Mouse (Mus musculus): ENCODE measurements around the gene Rad50. TPM values are rescaled to one million over a fixed set of nuclear protein-coding genes. Genes with fewer than 3 reads are reported as not detected.
A peak's percentile ranks its signal among the peaks of the same experiment; 100 is the strongest.

Gene Rad50
- polyA plus RNA-seq, 1 experiment, result 2.7 TPM

DNA sequence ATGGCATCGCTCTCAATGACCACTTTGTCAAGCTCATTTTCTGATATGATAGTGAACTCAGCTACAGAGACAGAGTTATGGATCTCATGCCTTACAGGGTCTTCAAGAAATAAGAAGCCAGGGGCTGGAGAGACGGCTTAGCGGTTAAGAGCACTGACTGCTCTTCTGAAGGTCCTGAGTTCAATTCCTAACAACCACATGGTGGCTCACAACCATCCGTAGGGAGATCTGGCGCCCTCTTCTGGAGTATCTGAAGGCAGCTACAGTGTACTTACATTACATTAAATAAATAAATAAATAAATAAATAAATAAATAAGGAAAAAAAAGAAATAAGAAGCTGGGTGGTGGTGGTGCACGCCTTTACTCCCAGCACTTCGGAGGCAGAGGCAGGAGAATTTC is 26.7 kb upstream of the Rad50 start:
- no peak overlapping the region for H3K4me3 ChIP-seq (ENCODE audit: low read depth, low read length)
- H3K4me1 ChIP-seq (ENCODE audit: control insufficient read depth, insufficient read depth, insufficient read length, low read length), result peaks cover 3% of the 10 kb centered on the region; the same call in 1 of the 2 replicates
- H3K27me3 ChIP-seq (ENCODE audit: control insufficient read depth, insufficient read depth, low read length), result no peaks in the 10 kb centered on the region
- 87% methylated on average over 7 of the region's 7 CpGs for WGBS
- no peak for TF ChIP-seq POLR2A (IDR thresholded peaks at IDR 0.05; ENCODE audit: low read depth, low read length)
- peak; percentile 17; the same call in 1 of the 2 replicates for TF ChIP-seq CTCF (IDR thresholded peaks at IDR 0.05; ENCODE audit: extremely low read depth, insufficient read length, insufficient replicate concordance, low read depth, low read length)
- H3K36me3 ChIP-seq (ENCODE audit: control insufficient read depth, insufficient read depth, low read length), result no peaks in the 10 kb centered on the region
- H3K27ac ChIP-seq (ENCODE audit: insufficient read depth, low read depth, low read length), result no peak overlapping the region

DNA sequence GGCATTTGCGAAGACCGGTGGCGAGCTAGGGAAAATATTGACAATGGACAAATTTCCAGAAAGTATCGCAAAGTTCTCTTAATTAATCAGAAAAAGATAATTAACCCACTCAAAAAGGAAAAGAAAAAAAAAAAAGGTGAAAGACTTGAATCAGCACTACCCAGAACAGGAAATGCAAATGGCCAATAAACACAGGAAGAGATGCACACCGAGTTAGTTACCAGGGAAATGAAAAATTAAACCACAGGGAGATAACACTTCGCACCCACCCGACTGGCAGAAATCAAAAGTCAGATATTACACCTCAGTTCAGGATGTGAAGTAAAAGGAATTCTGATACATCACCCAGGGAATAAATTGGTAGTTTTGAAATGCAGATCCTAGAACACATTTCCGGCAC is 25.1 kb upstream of the Rad50 start:
- Histone ChIP-seq H3K27me3 (ENCODE audit: control insufficient read depth, insufficient read depth, low read length) (no peaks in the 10 kb centered on the region; the same call in 1 of the 2 replicates), H3K36me3 (ENCODE audit: control insufficient read depth, insufficient read depth, low read length) (no peaks in the 10 kb centered on the region), H3K27ac (ENCODE audit: insufficient read depth, low read depth, low read length) (no peak overlapping the region), H3K4me3 (ENCODE audit: low read depth, low read length) (no peak overlapping the region), H3K4me1 (ENCODE audit: control insufficient read depth, insufficient read depth, insufficient read length, low read length) (peaks cover 3% of the 10 kb centered on the region; the same call in 1 of the 2 replicates)
- WGBS, result 68% methylated on average over 8 of the region's 8 CpGs
- TF ChIP-seq POLR2A (IDR thresholded peaks at IDR 0.05; ENCODE audit: low read depth, low read length) (no peak), CTCF (IDR thresholded peaks at IDR 0.05; ENCODE audit: extremely low read depth, insufficient read length, insufficient replicate concordance, low read depth, low read length) (no peak)

DNA sequence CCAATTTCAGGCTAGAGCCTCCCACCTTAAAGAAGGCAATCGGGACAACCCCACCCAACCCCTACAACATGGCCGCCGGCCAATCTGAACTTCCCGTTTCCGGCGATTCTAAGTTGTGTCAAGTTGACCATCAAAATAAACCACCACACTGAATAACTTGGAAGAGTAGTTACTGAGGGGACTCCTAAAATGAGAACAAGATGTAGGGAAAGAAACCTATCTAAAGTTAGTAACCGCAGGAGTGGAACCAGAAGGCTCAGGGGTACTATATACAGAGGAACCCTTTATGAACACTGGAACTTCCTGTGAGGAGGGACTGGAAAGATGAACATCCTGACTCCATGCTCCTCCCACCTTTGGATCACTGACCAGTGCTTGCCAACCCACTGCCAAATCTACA is 24.3 kb upstream of the Rad50 start:
- TF ChIP-seq CTCF (IDR thresholded peaks at IDR 0.05; ENCODE audit: extremely low read depth, insufficient read length, insufficient replicate concordance, low read depth, low read length), result no peak
- no peak for TF ChIP-seq POLR2A (IDR thresholded peaks at IDR 0.05; ENCODE audit: low read depth, low read length)
- 94% methylated on average over 7 of the region's 7 CpGs for WGBS
- Histone ChIP-seq H3K36me3 (ENCODE audit: control insufficient read depth, insufficient read depth, low read length) (no peaks in the 10 kb centered on the region), H3K27me3 (ENCODE audit: control insufficient read depth, insufficient read depth, low read length) (no peaks in the 10 kb centered on the region; the same call in 1 of the 2 replicates), H3K4me1 (ENCODE audit: control insufficient read depth, insufficient read depth, insufficient read length, low read length) (peaks cover 3% of the 10 kb centered on the region; the same call in 1 of the 2 replicates), H3K4me3 (ENCODE audit: low read depth, low read length) (no peak overlapping the region), H3K27ac (ENCODE audit: insufficient read depth, low read depth, low read length) (no peak overlapping the region)

DNA sequence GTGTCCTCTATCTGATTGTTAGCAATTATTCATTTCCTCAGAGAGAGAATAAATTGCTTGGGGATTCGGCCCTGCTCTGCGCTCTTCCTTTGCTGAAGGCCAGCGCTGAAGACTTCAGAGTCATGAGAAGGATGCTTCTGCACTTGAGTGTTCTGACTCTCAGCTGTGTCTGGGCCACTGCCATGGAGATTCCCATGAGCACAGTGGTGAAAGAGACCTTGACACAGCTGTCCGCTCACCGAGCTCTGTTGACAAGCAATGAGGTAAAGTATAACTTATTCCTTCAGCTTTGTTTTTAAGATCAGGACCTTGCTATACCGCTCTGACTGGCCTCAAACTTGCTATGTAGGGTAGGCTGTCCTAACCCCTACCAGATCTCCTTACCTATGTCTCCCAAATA is 13.6 kb upstream of the Rad50 start, which contains the start of gene Il5:
Gene Il5 (plus strand): TSS at position 80 of the 400 bp plus-strand sequence.
- no peaks in the 10 kb centered on the region for H3K36me3 ChIP-seq (ENCODE audit: control insufficient read depth, insufficient read depth, low read length)
- 70% methylated on average over 6 of the region's 6 CpGs for whole genome bisulfite sequencing
- H3K4me1 ChIP-seq (ENCODE audit: control insufficient read depth, insufficient read depth, insufficient read length, low read length), result no peaks in the 10 kb centered on the region
- TF ChIP-seq POLR2A (IDR thresholded peaks at IDR 0.05; ENCODE audit: low read depth, low read length) (no peak), CTCF (IDR thresholded peaks at IDR 0.05; ENCODE audit: extremely low read depth, insufficient read length, insufficient replicate concordance, low read depth, low read length) (no peak)
- H3K27me3 ChIP-seq (ENCODE audit: control insufficient read depth, insufficient read depth, low read length), result 0 out of 2 replicates have a peak, but pooled peaks cover under 1% of the 10 kb centered on the region
- H3K27ac ChIP-seq (ENCODE audit: insufficient read depth, low read depth, low read length), result no peak within 1 kb of the TSS
- no peak within 1 kb of the TSS for H3K4me3 ChIP-seq (ENCODE audit: low read depth, low read length)

DNA sequence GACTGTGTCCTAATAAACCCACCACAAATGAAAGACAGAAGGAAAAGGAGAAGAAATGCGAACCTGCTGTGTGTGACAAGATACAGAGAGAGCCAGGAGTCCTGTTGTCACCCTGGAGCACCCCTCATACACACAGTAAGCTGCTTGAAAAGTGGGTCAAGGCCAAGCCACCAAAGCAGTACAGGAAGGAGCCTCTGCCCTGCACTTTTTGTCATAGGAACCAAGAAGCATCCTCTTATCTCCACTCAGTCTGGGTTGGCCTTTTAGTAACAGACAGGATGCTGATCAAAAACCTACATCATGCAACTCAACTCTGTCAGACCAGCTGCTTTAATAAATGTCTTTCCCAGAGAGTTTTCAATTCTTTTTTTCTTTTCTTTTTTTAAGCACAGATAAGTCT is 12.6 kb upstream of the Rad50 start:
- Histone ChIP-seq H3K27ac (ENCODE audit: insufficient read depth, low read depth, low read length) (no peak overlapping the region), H3K4me3 (ENCODE audit: low read depth, low read length) (no peak overlapping the region), H3K36me3 (ENCODE audit: control insufficient read depth, insufficient read depth, low read length) (no peaks in the 10 kb centered on the region), H3K27me3 (ENCODE audit: control insufficient read depth, insufficient read depth, low read length) (no peaks in the 10 kb centered on the region), H3K4me1 (ENCODE audit: control insufficient read depth, insufficient read depth, insufficient read length, low read length) (no peaks in the 10 kb centered on the region)
- 78% methylated on average over 1 of the region's 1 CpGs for WGBS
- TF ChIP-seq CTCF (IDR thresholded peaks at IDR 0.05; ENCODE audit: extremely low read depth, insufficient read length, insufficient replicate concordance, low read depth, low read length) (no peak), POLR2A (IDR thresholded peaks at IDR 0.05; ENCODE audit: low read depth, low read length) (no peak)

DNA sequence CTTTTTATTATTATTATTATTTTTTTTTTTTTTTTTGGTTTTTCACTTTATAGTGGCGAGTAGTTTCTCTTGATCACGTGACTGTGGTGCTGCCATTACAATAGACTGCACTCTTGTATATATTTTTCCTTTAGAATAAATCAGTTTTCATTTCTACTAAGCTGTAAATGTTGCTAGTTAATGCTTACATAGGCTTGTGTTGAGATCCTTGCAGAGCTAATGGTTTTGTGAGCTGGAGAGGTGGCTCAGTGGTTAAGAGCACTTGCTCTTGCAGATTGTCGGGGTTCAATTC is 545 bp upstream of the Rad50 start:
- WGBS, result 66% methylated on average over 3 of the region's 3 CpGs
- TF ChIP-seq CTCF (IDR thresholded peaks at IDR 0.05; ENCODE audit: extremely low read depth, insufficient read length, insufficient replicate concordance, low read depth, low read length), result no peak
- no peak for TF ChIP-seq POLR2A (IDR thresholded peaks at IDR 0.05; ENCODE audit: low read depth, low read length)
- no peak overlapping the region for H3K27ac ChIP-seq (ENCODE audit: insufficient read depth, low read depth, low read length)

DNA sequence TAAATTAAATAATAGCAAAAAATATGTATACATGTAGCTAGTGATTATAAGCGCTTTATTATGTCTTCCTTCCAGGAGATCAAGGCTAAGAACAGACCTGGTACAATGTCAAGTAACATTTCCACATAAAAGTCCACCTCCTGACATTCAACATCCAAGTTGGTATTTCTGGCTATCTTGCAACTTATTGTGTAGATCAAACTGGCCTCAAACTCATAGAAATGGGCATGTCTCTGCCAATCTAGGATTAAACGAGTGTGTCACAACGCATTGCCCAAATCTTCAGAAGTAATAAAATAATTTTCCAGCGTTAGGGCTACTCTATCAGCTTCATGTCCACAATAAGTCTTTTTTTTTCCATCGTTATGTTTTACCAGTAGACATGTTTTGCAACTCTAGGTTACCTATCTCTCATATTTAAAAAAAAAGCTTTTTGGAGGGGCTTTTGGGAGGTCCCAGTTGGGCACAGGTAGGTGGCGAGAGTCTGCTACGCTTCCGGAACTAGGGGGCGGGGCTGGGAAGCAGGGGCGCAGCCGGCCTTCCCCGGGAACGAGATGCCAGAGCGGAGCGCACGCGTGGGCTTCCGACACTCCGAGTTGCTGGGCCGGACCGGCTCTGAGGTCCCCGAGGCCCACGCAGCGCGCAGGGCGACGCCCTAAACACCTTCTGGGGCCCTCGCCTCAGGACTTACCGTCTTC is 734 bp downstream of the Rad50 start:
- H3K27ac ChIP-seq (ENCODE audit: insufficient read depth, low read depth, low read length), result peak overlapping the region; percentile 41; the same call in 1 of the 2 replicates
- no peaks in the 10 kb centered on the region for H3K27me3 ChIP-seq (ENCODE audit: control insufficient read depth, insufficient read depth, low read length)
- H3K36me3 ChIP-seq (ENCODE audit: control insufficient read depth, insufficient read depth, low read length), result peaks cover 12% of the 10 kb centered on the region
- no peaks in the 10 kb centered on the region; the same call in 1 of the 2 replicates for H3K4me1 ChIP-seq (ENCODE audit: control insufficient read depth, insufficient read depth, insufficient read length, low read length)
- TF ChIP-seq CTCF (IDR thresholded peaks at IDR 0.05; ENCODE audit: extremely low read depth, insufficient read length, insufficient replicate concordance, low read depth, low read length) (no peak), POLR2A (IDR thresholded peaks at IDR 0.05; ENCODE audit: low read depth, low read length) (no peak)
- peak overlapping the region; percentile 84 for H3K4me3 ChIP-seq (ENCODE audit: low read depth, low read length)
- 4% methylated on average over 29 of the region's 29 CpGs for WGBS

More for the DNA sequence above, 545 bp upstream of the Rad50 start:
- Histone ChIP-seq H3K27me3 (ENCODE audit: control insufficient read depth, insufficient read depth, low read length) (no peaks in the 10 kb centered on the region), H3K36me3 (ENCODE audit: control insufficient read depth, insufficient read depth, low read length) (peaks cover 6% of the 10 kb centered on the region; the same call in 1 of the 2 replicates), H3K4me1 (ENCODE audit: control insufficient read depth, insufficient read depth, insufficient read length, low read length) (no peaks in the 10 kb centered on the region; the same call in 1 of the 2 replicates), H3K4me3 (ENCODE audit: low read depth, low read length) (no peak overlapping the region)
